In genomic region chr8:4258678-4259077, GRCm38 (mm10) we compare ENCODE assay signal across 7 mouse cellular contexts. TPM values are rescaled to one million over a fixed set of nuclear protein-coding genes. Genes with fewer than 3 reads are reported as not detected.
DNase-seq lines count a peak whose midpoint lies in the region; ATAC-seq and TF ChIP-seq lines count a peak whose summit lies in the region.

No protein-coding gene starts in this region.

- no peak for TF ChIP-seq POLR2A in bone marrow, adult 2 months (IDR thresholded peaks at IDR 0.05; ENCODE audit: borderline replicate concordance, control insufficient read depth, low read depth, low read length)

- H3K36me3 ChIP-seq in forebrain, embryonic 10.5 days (replicated peaks): peaks cover 82% of the 10 kb centered on the region
- H3K36me3 ChIP-seq in intestine, embryonic 16.5 days (ENCODE audit: control insufficient read depth, insufficient read depth, low read length): peaks cover 24% of the 10 kb centered on the region
- H3K36me3 ChIP-seq in midbrain, embryonic 14.5 days (ENCODE audit: control insufficient read depth, insufficient read depth, low read length): peaks cover 76% of the 10 kb centered on the region

- peak overlapping the region; percentile 82 for H3K9ac ChIP-seq in intestine, embryonic 16.5 days (ENCODE audit: low read depth, low read length)
- H3K9ac ChIP-seq in midbrain, embryonic 14.5 days (replicated peaks; ENCODE audit: low read length): peak overlapping the region; percentile 98

- TF ChIP-seq CTCF in left cerebral cortex, adult 2 months (IDR thresholded peaks at IDR 0.05): no peak
- TF ChIP-seq CTCF in bone marrow, adult 2 months (IDR thresholded peaks at IDR 0.05; ENCODE audit: control insufficient read depth, insufficient read depth, low read length): no peak

- peak overlapping the region; percentile 91 for H3K4me2 ChIP-seq in intestine, embryonic 16.5 days (ENCODE audit: low read depth, low read length)
- peak overlapping the region; percentile 81 for H3K4me2 ChIP-seq in midbrain, embryonic 14.5 days (ENCODE audit: low read length)

- no peaks in the 10 kb centered on the region for H3K27me3 ChIP-seq in forebrain, embryonic 10.5 days (ENCODE audit: poor library complexity, severe bottlenecking)
- H3K27me3 ChIP-seq in intestine, embryonic 16.5 days (replicated peaks; ENCODE audit: control insufficient read depth, insufficient read depth, low read length): no peaks in the 10 kb centered on the region
- no peaks in the 10 kb centered on the region for H3K27me3 ChIP-seq in midbrain, embryonic 14.5 days (ENCODE audit: control insufficient read depth, insufficient read depth, low read length)

- peak overlapping the region; percentile 83 for H3K4me3 ChIP-seq in left cerebral cortex, adult 2 months
- peak overlapping the region; percentile 45 for H3K4me3 ChIP-seq in bone marrow, adult 2 months (replicated peaks; ENCODE audit: control insufficient read depth, low read depth, low read length)
- H3K4me3 ChIP-seq in forebrain, embryonic 10.5 days: peak overlapping the region; percentile 93
- H3K4me3 ChIP-seq in intestine, embryonic 16.5 days (ENCODE audit: low read length): peak overlapping the region; percentile 73
- peak overlapping the region; percentile 88 for H3K4me3 ChIP-seq in midbrain, embryonic 14.5 days (replicated peaks; ENCODE audit: low read depth, low read length)

- intact Hi-C loops in left cerebral cortex, adult 2 months (cut with DNase I): loop anchor here (5.0 kb wide), 2 partner anchors 91 to 116 kb away; partner anchors contain the start of gene Evi5l
- intact Hi-C loops in left cerebral cortex, postnatal 4 days (cut with DNase I): no loop called here

- DNase-seq in left cerebral cortex, adult 2 months (ENCODE audit: extremely low spot score in 1 of 2, low spot score in 2 of 2): peak; percentile 52 to 57
- DNase-seq in left cerebral cortex, postnatal 4 days: no peak
- no peak for DNase-seq in forebrain, embryonic 10.5 days (ENCODE audit: extremely low spot score, low spot score)
- no peak for DNase-seq in midbrain, embryonic 14.5 days
- DNase-seq in Muller cell, postnatal 12 days (ENCODE audit: inconsistent ontology term): no peak

- H3K27ac ChIP-seq in left cerebral cortex, adult 2 months: peak overlapping the region; percentile 95
- no peak overlapping the region; the same call in 1 of the 2 replicates for H3K27ac ChIP-seq in bone marrow, adult 2 months (ENCODE audit: control insufficient read depth, insufficient read depth, low read depth, low read length, poor library complexity)
- peak overlapping the region; percentile 98 for H3K27ac ChIP-seq in forebrain, embryonic 10.5 days
- peak overlapping the region; percentile 37 for H3K27ac ChIP-seq in intestine, embryonic 16.5 days (ENCODE audit: low read length)
- H3K27ac ChIP-seq in midbrain, embryonic 14.5 days (replicated peaks; ENCODE audit: low read depth, low read length): peak overlapping the region; percentile 96

- no peaks in the 10 kb centered on the region for H3K9me3 ChIP-seq in forebrain, embryonic 10.5 days
- no peaks in the 10 kb centered on the region for H3K9me3 ChIP-seq in intestine, embryonic 16.5 days (ENCODE audit: control insufficient read depth, low read length)
- H3K9me3 ChIP-seq in midbrain, embryonic 14.5 days (ENCODE audit: control insufficient read depth, low read length): no peaks in the 10 kb centered on the region

- H3K4me1 ChIP-seq in bone marrow, adult 2 months (ENCODE audit: control insufficient read depth, insufficient read depth, low read length): peaks cover under 1% of the 10 kb centered on the region; the same call in 1 of the 2 replicates
- peaks cover 45% of the 10 kb centered on the region for H3K4me1 ChIP-seq in forebrain, embryonic 10.5 days
- peaks cover 16% of the 10 kb centered on the region for H3K4me1 ChIP-seq in intestine, embryonic 16.5 days (ENCODE audit: control insufficient read depth, insufficient read depth, low read length)
- peaks cover 26% of the 10 kb centered on the region for H3K4me1 ChIP-seq in midbrain, embryonic 14.5 days (ENCODE audit: control insufficient read depth, insufficient read depth, low read length)

- peak; percentile 74 for ATAC-seq in intestine, embryonic 16.5 days
- peak; percentile 83 for ATAC-seq in midbrain, embryonic 14.5 days (ENCODE audit: low FRiP score, low TSS enrichment)

- WGBS in bone marrow, adult 2 months: under 1% methylated on average over 32 of the region's 32 CpGs
- WGBS in forebrain, embryonic 10.5 days: under 1% methylated on average over 32 of the region's 32 CpGs
- WGBS in intestine, embryonic 16.5 days: under 1% methylated on average over 32 of the region's 32 CpGs
- WGBS in midbrain, embryonic 14.5 days: under 1% methylated on average over 32 of the region's 32 CpGs

RNA-seq across cellular contexts. Expression of gene Ctxn1, which starts 0.4 kb away (rescaled TPM):
- total RNA-seq in left cerebral cortex, adult 2 months (2021): 100 to 1,000 TPM; 581 to 590 TPM
- total RNA-seq in left cerebral cortex, postnatal 4 days (2021): 100 to 1,000 TPM; 421 to 425 TPM
- polyA plus RNA-seq in bone marrow, adult 2 months (2011; ENCODE audit: insufficient read depth, insufficient read length, low replicate concordance, missing spikeins): 3.8 TPM in 1 of 2 replicates, not detected in the other
- polyA plus RNA-seq in forebrain, embryonic 10.5 days (2016; fragmentation: Nextera tagmentation; extraction: Ambion mirVana): 111 and 120 TPM in 2 replicates
- polyA plus RNA-seq in intestine, embryonic 16.5 days (2015; fragmentation: Nextera tagmentation; extraction: Ambion mirVana): 52.8 and 55.0 TPM in 2 replicates
- polyA plus RNA-seq in midbrain, embryonic 14.5 days (2014; fragmentation: Nextera tagmentation; extraction: Ambion mirVana): 210 and 240 TPM in 2 replicates

RNA-seq across cellular contexts. Expression of gene Snapc2, which starts 5.8 kb away (rescaled TPM):
- total RNA-seq in left cerebral cortex, adult 2 months (2021): 10 to 100 TPM; 28.8 to 31.4 TPM
- 10 to 100 TPM; 32.6 to 34.4 TPM for total RNA-seq in left cerebral cortex, postnatal 4 days (2021)
- 6.0 and 14.2 TPM in 2 replicates for polyA plus RNA-seq in bone marrow, adult 2 months (2011; ENCODE audit: insufficient read depth, insufficient read length, low replicate concordance, missing spikeins)
- 64.0 and 64.7 TPM in 2 replicates for polyA plus RNA-seq in forebrain, embryonic 10.5 days (2016; fragmentation: Nextera tagmentation; extraction: Ambion mirVana)
- polyA plus RNA-seq in intestine, embryonic 16.5 days (2015; fragmentation: Nextera tagmentation; extraction: Ambion mirVana): 38.9 and 43.5 TPM in 2 replicates
- 58.6 and 69.4 TPM in 2 replicates for polyA plus RNA-seq in midbrain, embryonic 14.5 days (2014; fragmentation: Nextera tagmentation; extraction: Ambion mirVana)

RNA-seq across cellular contexts. Expression of gene Tgfbr3l, which starts 10.7 kb away (rescaled TPM):
- total RNA-seq in left cerebral cortex, adult 2 months (2021): 10 to 100 TPM in 1 of 2 experiments, 1 to 10 TPM in 1; 8.2 to 10.5 TPM
- 10 to 100 TPM in 1 of 2 experiments, 1 to 10 TPM in 1; 8.7 to 12.9 TPM for total RNA-seq in left cerebral cortex, postnatal 4 days (2021)
- polyA plus RNA-seq in bone marrow, adult 2 months (2011; ENCODE audit: insufficient read depth, insufficient read length, low replicate concordance, missing spikeins): 12.4 and 16.3 TPM in 2 replicates
- 2.5 and 4.1 TPM in 2 replicates for polyA plus RNA-seq in forebrain, embryonic 10.5 days (2016; fragmentation: Nextera tagmentation; extraction: Ambion mirVana)
- 2.4 and 2.9 TPM in 2 replicates for polyA plus RNA-seq in intestine, embryonic 16.5 days (2015; fragmentation: Nextera tagmentation; extraction: Ambion mirVana)
- 4.6 and 5.0 TPM in 2 replicates for polyA plus RNA-seq in midbrain, embryonic 14.5 days (2014; fragmentation: Nextera tagmentation; extraction: Ambion mirVana)

RNA-seq across cellular contexts. Expression of gene Timm44, which starts 17.0 kb away (rescaled TPM):
- 10 to 100 TPM; 66.1 to 72.6 TPM for total RNA-seq in left cerebral cortex, adult 2 months (2021)
- total RNA-seq in left cerebral cortex, postnatal 4 days (2021): 10 to 100 TPM; 60.4 to 67.1 TPM
- 46.5 and 48.3 TPM in 2 replicates for polyA plus RNA-seq in bone marrow, adult 2 months (2011; ENCODE audit: insufficient read depth, insufficient read length, low replicate concordance, missing spikeins)
- polyA plus RNA-seq in forebrain, embryonic 10.5 days (2016; fragmentation: Nextera tagmentation; extraction: Ambion mirVana): 69.8 and 70.2 TPM in 2 replicates
- 73.5 and 74.6 TPM in 2 replicates for polyA plus RNA-seq in intestine, embryonic 16.5 days (2015; fragmentation: Nextera tagmentation; extraction: Ambion mirVana)
- polyA plus RNA-seq in midbrain, embryonic 14.5 days (2014; fragmentation: Nextera tagmentation; extraction: Ambion mirVana): 45.1 and 47.2 TPM in 2 replicates

RNA-seq across cellular contexts. Expression of gene Gm49320, which starts 20.0 kb away (rescaled TPM):
- total RNA-seq in left cerebral cortex, adult 2 months (2021): 1 to 10 TPM in 1 of 2 experiments, not detected in 1; 1.8 TPM
- under 1 TPM in 1 of 2 experiments, not detected in 1; 0.74 TPM for total RNA-seq in left cerebral cortex, postnatal 4 days (2021)
- 1.3 TPM in 1 of 2 replicates, not detected in the other for polyA plus RNA-seq in bone marrow, adult 2 months (2011; ENCODE audit: insufficient read depth, insufficient read length, low replicate concordance, missing spikeins)
- polyA plus RNA-seq in forebrain, embryonic 10.5 days (2016; fragmentation: Nextera tagmentation; extraction: Ambion mirVana): 0.70 and 0.81 TPM in 2 replicates
- 0.64 and 0.70 TPM in 2 replicates for polyA plus RNA-seq in intestine, embryonic 16.5 days (2015; fragmentation: Nextera tagmentation; extraction: Ambion mirVana)
- polyA plus RNA-seq in midbrain, embryonic 14.5 days (2014; fragmentation: Nextera tagmentation; extraction: Ambion mirVana): 0.70 and 0.80 TPM in 2 replicates

Comparison
In these comparisons a context has a peak if more than half of its experiments do, and no peak if none do; other contexts are left out.
1. DNase-seq: peak in left cerebral cortex, adult 2 months (2 of 2); none in left cerebral cortex, postnatal 4 days (single experiment), forebrain, embryonic 10.5 days (single experiment), midbrain, embryonic 14.5 days (single experiment) and Muller cell, postnatal 12 days (single experiment).
2. RNA of gene Ctxn1, which starts 0.4 kb away (polyA plus RNA-seq): 210 to 240 TPM in midbrain, embryonic 14.5 days, 111 to 120 TPM in forebrain, embryonic 10.5 days and 52.8 to 55.0 TPM in intestine, embryonic 16.5 days; 3.8 TPM in bone marrow, adult 2 months; every median in the first group is over 10 times any median in the second.
3. Peak in every context shown above with its lines, with median percentiles within 50 percentile points of each other: H3K4me3 ChIP-seq.